Mouse (Mus musculus) lung, postnatal 14 days (tissue): ENCODE measurements around the gene Hoxa10.

Source experiments
- DNase-seq: peaks from one replicate; pipeline ENCODE4 v3.0.0; 2021

The Hoxa10 gene

DNA sequence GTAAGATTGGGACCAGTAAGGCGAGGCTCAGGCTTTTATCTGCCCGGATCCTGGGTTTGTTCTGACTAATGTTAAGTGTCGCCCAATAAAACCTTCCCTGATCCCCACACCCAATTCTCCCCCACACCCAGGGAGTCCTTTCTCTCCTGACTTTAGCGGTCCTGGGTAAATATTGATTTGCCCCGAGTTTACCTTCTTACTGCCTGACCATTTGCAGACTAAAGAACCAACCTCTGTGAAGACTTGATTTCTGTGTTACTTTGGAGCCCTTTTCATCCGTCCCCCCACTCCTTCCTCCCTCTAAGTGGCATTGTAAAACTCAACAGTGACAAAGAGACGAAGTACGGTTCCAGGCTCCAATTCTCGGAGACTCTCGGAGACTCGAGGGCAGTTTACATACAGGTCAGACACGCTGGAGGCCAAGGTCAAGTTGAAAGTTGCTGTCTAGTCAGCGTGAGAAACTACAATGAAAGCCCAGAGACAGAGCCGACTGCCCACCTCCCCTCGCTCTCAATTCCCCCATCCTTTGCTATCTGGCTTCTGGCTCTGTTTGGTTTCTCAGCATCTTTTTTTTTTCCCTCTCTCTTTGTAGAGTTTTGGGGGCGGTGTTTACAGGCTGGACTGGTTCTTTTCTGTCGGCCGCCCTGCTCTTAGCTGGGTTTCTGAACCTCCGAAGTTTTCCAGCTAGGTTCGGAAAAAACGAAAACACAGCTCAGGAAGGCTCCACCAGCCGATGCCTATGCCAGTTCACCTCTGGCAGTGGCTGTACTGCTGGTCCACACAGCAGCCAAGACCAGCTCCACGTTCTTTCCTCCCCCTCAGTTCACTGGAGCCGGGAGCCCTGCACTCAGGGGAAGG, 22.0 kb upstream of the Hoxa10 start:
- DNase-seq, result no peak

- DNase-seq, result no peak
These were observed 21.3 kb upstream of the Hoxa10 start for GRCm38 (mm10) chr6:52261751-52262462.

- DNase-seq, result no peak
These were observed 20.3 kb upstream of the Hoxa10 start, which contains the start of gene Hoxa13 for GRCm38 (mm10) chr6:52260654-52261575. Gene Hoxa13, minus strand, starts transcription at chr6:52260880.

DNA sequence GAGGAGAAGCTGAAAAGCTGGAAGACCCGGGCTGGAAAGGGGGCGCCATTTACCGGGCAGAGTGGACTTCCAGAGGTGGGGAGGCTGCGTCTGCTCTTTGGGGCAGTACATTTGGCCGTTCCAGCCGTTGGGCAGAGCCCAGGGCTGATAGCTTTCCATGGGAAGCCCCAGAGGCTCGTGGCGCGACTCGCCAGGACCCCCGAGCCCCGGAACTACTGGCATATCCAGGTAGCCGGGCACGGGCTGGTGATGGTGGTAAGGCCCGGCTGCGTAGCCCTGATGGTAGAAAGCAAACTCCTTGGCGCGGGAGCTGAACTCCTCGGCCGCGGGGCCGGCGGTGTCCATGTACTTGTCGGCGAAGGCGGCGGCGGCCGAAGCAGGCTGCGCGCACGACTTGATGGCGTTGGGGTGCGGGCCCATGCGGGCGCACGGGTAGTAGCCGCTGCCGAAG, 19.2 kb upstream of the Hoxa10 start:
- no peak for DNase-seq

GRCm38 (mm10) chr6:52259081-52259790, 18.6 kb upstream of the Hoxa10 start:
- DNase-seq, result no peak

- DNase-seq, result peak; percentile 90
These were observed 16.3 kb upstream of the Hoxa10 start for GRCm38 (mm10) chr6:52256956-52257355.

- DNase-seq, result no peak
These were observed 13.2 kb upstream of the Hoxa10 start for GRCm38 (mm10) chr6:52253511-52254500.

DNA sequence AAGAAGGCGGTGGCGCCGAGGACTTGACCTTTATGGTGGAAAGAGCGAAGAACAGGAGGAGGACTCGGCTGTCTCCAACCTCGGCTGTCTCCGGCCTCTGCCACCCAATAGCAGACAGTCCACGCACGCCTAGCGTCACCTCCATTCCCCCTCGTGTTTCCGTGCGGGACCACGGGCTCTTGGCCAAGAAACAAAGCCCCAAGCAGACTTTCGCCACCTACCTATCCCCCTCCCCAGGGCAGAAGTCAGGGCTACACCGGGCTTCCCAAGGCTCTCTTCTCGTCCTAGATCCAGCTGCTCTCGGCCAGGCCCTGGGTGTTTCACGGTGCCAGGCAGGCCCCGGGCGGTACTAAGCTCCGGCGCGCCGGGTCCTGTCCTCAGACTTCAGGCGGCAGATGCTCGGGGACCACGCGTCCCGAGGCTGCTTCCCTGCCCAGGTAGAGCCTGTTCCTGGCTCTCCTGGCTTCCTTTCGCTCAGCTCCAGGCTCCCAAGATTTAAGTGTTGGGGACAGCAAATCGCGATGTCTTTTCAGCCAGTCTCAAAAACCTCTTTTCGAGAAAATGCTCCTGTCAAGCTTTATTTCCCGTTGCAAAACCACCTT, 12.2 kb upstream of the Hoxa10 start:
- no peak for DNase-seq

DNA sequence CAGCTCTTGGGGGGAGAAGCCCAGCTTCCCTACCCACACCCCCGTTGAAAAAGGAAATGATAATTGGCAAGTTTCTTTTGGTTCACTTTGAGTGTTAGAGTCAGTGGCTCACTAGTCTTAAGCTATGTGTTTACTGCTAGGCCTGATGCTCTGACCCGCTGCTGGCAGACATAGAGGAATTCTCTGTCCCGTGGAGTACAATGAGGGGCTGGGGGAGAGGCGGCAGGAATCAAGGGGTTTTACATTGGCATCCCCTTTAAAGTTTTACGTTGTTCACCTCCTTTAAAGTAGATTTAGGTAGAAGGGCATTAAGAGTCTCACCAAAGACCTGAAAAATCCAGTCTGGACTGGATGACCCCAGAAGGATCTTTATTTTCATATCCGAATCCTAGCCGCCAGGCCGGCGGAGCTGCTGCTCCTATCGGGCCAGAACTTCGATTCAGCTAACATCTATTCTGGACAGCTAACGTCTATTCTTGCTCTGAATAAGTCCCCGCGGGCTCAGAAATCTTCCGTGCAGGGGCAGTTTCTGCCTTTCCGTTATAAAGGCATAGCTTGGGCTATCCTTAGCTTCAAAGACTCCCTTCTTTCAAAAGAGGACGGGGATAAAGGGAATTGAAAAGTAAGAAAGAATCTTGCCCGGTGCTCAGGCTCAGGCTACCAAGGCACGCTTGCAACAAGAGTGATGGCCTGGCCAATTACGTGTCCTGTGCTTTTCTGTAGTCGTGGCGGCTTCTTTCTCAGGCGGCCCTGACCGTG, 11.5 kb upstream of the Hoxa10 start:
- DNase-seq, result no peak

DNA sequence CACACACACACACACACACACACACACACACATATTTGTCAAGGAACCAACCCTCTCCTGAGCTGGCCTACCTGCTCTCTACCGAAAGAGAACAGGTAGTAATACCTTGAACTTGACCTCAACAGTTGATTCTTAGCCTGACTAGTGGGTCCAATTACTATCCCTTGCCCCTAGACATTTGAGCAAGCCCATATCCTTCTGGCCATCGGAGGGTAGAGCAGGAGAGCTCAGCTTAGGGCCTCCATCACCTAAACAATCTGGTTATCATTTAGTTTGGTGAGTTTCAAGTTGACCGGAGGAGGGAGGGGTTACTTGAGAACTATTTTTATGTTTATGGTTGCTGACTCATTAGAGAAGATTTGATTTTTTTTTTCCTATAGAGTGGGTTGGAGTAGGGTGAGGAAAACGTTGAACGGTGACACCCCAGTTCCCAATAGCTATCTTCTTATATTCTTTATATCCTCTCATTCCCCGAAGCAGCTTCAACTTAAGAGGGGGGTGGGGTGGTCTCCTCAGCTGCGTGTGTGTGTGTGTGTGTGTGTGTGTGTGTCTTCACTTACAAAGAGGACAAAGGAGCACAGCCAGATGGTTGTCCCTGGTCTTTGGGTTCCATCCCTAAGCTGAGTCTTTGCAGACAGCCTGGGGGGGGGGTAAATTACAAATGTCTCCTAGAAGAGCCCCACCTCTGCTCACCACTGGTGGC, 10.7 kb upstream of the Hoxa10 start:
- no peak for DNase-seq

GRCm38 (mm10) chr6:52249826-52250225, 9.2 kb upstream of the Hoxa10 start:
- no peak for DNase-seq

DNA sequence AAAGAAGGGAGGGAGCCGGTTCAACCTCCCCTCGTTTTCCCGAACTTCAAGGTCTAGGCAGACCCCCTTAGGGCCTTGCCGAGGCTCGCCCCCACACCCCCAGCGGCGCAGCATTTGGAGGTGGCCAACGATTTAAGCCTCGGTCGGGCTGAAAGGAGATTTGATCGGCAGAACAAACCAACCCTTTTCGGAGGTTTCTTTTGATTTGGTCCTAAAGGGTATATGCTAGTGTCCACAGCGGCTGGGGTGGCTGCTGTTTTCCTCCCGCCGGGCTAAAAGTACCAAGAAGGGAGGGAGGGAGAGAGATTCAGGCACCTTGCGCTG, 8.7 kb upstream of the Hoxa10 start:
- DNase-seq, result no peak

GRCm38 (mm10) chr6:52248638-52249414, 8.2 kb upstream of the Hoxa10 start:
- DNase-seq, result no peak

DNA sequence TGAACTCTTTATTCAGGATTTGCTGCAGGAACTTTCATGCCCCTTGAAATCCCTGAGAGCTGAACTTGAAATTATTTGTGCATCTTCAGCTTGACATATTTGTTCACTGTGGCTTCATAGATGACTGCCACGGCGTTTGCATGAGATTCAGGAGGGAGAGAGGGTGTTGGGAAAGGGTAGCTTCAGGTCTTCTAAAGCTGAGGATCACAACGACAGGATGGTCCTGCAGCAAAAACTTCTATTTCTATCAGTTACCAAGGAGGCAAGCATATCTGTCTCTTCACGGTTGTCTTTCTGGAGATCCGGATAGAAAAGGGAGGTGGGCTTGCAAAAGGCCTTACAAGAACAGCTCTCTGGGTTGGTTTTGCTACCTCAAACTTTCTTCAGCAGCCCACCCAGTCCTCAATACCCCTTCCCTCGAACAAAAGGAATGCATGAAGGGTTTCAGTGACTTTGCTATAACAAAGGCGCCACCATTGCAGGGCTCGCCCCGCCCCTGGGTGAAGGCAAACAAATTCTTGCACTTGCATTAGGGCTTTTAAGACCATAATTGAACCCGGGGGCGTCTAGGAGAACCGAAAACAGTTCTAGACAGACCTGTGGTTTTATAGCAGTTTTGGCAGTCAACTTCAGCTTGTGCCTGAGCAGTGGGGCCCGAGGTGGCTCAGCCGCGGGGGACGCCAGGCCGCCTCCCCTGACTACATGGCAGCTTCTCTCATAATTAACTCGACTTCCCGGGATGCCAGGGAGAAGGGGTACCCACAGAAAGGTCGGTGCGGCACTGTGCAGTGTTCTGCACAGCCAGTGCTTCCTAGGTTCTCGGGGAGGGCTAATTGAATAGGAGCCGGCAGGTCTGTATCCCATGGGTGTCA, 7.3 kb upstream of the Hoxa10 start:
- DNase-seq, result no peak

- DNase-seq, result no peak
These were observed 6.3 kb upstream of the Hoxa10 start for GRCm38 (mm10) chr6:52246916-52247315.

- no peak for DNase-seq
These were observed 5.7 kb upstream of the Hoxa10 start for GRCm38 (mm10) chr6:52246403-52246803.

DNA sequence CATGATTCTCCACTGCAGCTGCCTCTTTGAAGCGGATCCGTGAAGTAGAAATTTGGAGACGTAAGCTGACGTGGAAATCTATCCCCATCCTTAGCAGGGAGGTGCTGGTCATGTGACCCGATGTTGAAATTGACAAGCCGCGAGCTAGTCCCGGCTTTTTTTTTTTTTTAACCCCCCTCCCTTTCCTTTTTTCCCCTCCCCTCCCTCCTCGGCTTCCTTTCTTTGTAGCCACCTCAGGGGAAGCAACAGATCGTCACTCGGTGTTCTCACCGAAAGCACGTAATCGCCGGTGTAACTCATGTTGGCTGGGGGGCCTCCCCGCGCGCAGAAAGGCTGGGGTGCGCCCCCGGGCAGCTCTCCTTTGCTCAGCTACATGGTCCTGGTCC, 5.1 kb upstream of the Hoxa10 start, which contains the start of gene Hoxa11:
TSS of gene Hoxa11 (minus strand) at position 54 of the 386 bp plus-strand sequence.
- DNase-seq, result no peak
